Mouse (Mus musculus): ENCODE results near the gene Tspan9. TPM values are rescaled to one million over a fixed set of nuclear protein-coding genes. Genes with fewer than 3 reads are reported as not detected.

Gene Tspan9
- total and polyA plus RNA-seq, 2 experiments from 2014 or later, result 105 to 332 TPM

DNA sequence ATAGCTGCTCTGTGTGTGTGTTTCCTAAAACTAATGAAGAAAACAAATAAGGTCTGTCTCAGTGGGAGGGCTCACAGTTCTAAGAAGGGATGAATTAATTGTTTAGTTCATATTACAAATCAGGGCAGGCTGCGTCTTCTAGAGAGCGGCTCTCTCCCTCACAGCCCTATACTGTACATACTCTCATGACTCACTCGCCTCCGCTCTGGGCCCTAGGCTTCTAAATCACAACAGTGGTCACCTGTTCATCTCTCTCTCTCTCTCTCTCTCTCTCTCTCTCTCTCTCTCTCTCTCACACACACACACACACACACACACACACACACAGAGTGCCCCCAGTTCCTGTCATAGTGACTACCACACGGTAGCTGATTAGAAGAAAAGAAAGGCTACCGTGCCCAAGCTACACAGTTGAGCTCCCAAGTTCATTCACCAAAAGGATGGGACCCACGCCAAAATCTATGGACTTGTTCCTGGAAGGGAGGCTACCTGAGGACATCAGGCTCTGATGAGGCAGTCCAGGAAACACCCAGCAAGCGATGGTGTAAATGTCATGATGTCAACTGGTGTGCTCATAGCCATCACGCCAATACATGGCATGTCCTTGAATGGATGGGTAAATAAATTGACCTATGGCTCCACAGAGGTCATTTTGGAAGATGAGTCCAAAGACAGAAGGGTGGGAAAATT is 104.2 kb downstream of the Tspan9 start:
- DNase-seq (ENCODE audit: low spot score), result no peak
- H3K27ac ChIP-seq (ENCODE audit: low read depth), result 0 out of 2 replicates have a peak overlapping the region, but pooled peaks have one; percentile 13
- WGBS, result 76% methylated on average over 9 of the region's 9 CpGs
- H3K4me2 ChIP-seq (ENCODE audit: low read depth, low read length), result no peak overlapping the region
- H3K4me1 ChIP-seq (ENCODE audit: control insufficient read depth, insufficient read depth), result peaks cover 49% of the 10 kb centered on the region
- H3K27me3 ChIP-seq (ENCODE audit: control insufficient read depth, insufficient read depth, low read length), result no peaks in the 10 kb centered on the region
- H3K36me3 ChIP-seq (replicated peaks; ENCODE audit: control insufficient read depth, insufficient read depth, low read length), result no peaks in the 10 kb centered on the region
- TF ChIP-seq CTCF (IDR thresholded peaks at IDR 0.05; ENCODE audit: low read depth) (no peak), EP300 (IDR thresholded peaks at IDR 0.05; ENCODE audit: low read depth) (no peak)
- no peak overlapping the region for H3K9ac ChIP-seq (replicated peaks; ENCODE audit: low read depth, low read length)
- no peak overlapping the region for H3K4me3 ChIP-seq (ENCODE audit: low read depth, low read length)
- no peak for ATAC-seq (ENCODE audit: insufficient read depth, low read depth)
- H3K9me3 ChIP-seq (replicated peaks; ENCODE audit: control insufficient read depth, low read length), result no peaks in the 10 kb centered on the region

DNA sequence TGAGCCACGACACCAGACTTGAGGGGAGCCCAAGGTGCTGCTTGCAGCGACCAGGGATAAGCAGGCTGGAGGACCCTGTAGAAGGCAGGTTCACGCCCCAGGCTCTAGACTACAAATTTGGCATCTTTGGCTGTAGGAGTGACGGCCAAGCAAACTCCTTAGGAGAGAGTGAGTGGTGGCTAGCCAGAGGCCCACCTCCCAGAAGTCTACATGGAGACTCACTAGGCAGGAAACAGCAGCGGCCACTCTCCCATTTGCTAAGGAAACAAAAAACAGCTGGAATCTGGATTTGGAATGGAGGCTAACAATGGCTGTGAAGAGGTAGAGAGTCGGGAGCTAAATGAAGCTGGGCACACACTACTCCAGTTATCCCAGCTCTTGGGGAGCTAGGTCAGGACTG is 104.8 kb downstream of the Tspan9 start:
- WGBS, result 65% methylated on average over 6 of the region's 6 CpGs
- no peaks in the 10 kb centered on the region for H3K36me3 ChIP-seq (replicated peaks; ENCODE audit: control insufficient read depth, insufficient read depth, low read length)
- no peak overlapping the region for H3K27ac ChIP-seq (ENCODE audit: low read depth)
- H3K9me3 ChIP-seq (replicated peaks; ENCODE audit: control insufficient read depth, low read length), result no peaks in the 10 kb centered on the region
- ATAC-seq (ENCODE audit: insufficient read depth, low read depth) (no peak), DNase-seq (ENCODE audit: low spot score) (no peak)
- no peaks in the 10 kb centered on the region for H3K27me3 ChIP-seq (ENCODE audit: control insufficient read depth, insufficient read depth, low read length)
- no peak overlapping the region for H3K4me2 ChIP-seq (ENCODE audit: low read depth, low read length)
- H3K4me1 ChIP-seq (ENCODE audit: control insufficient read depth, insufficient read depth), result peaks cover 49% of the 10 kb centered on the region
- TF ChIP-seq EP300 (IDR thresholded peaks at IDR 0.05; ENCODE audit: low read depth) (no peak), CTCF (IDR thresholded peaks at IDR 0.05; ENCODE audit: low read depth) (no peak)
- no peak overlapping the region for H3K9ac ChIP-seq (replicated peaks; ENCODE audit: low read depth, low read length)
- H3K4me3 ChIP-seq (ENCODE audit: low read depth, low read length), result no peak overlapping the region

DNA sequence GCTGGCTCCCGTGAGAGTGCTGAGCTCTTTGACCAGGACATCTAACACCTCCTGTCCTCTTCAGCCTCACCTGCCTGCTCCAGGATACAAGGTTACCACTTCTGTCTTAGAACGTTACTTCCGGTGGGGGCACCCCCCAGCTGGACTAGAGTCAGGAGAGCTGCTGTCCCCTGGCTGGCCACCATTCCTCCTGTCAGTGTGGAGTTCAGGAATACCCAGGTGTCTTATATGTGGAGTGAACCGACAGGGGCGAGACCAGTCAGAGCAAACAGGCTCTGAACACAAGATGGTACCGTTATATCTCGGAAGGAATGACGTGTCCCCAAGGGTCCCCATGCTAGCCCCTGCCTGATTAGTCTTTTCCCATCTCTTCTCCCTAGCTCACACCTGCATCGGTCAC is 106.8 kb downstream of the Tspan9 start:
- TF ChIP-seq EP300 (IDR thresholded peaks at IDR 0.05; ENCODE audit: low read depth), result no peak
- TF ChIP-seq CTCF (IDR thresholded peaks at IDR 0.05; ENCODE audit: low read depth), result no peak
- 0 out of 2 replicates have a peak overlapping the region, but pooled peaks have one; percentile 9 for H3K27ac ChIP-seq (ENCODE audit: low read depth)
- WGBS, result 73% methylated on average over 9 of the region's 9 CpGs
- 0 out of 2 replicates have a peak overlapping the region, but pooled peaks have one; percentile 4 for H3K9ac ChIP-seq (replicated peaks; ENCODE audit: low read depth, low read length)
- peaks cover 41% of the 10 kb centered on the region for H3K4me1 ChIP-seq (ENCODE audit: control insufficient read depth, insufficient read depth)
- no peaks in the 10 kb centered on the region for H3K9me3 ChIP-seq (replicated peaks; ENCODE audit: control insufficient read depth, low read length)
- ATAC-seq (ENCODE audit: insufficient read depth, low read depth) (no peak), DNase-seq (ENCODE audit: low spot score) (no peak)
- no peak overlapping the region for H3K4me3 ChIP-seq (ENCODE audit: low read depth, low read length)
- H3K4me2 ChIP-seq (ENCODE audit: low read depth, low read length), result no peak overlapping the region
- H3K36me3 ChIP-seq (replicated peaks; ENCODE audit: control insufficient read depth, insufficient read depth, low read length), result no peaks in the 10 kb centered on the region
- no peaks in the 10 kb centered on the region for H3K27me3 ChIP-seq (ENCODE audit: control insufficient read depth, insufficient read depth, low read length)

DNA sequence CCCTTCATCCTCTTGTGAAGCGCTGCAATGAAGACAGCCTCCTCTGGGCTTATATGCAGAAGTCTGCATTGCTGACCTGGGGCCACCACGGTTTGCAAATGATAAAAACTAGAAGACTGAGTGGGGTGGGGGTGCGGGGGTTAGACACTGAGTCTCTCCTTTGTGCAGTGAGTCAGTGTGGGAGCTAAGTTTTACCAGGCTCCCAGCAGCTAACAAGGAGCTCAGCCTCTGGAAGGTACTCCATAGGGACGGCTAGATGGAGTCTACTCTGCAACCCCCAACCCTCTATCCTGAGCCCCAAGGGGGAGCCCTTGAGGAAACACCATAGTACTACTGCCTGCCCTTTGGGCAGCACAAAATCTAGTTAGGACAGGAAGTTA is 107.5 kb downstream of the Tspan9 start:
- Histone ChIP-seq H3K4me2 (ENCODE audit: low read depth, low read length) (peak overlapping the region; percentile 76), H3K9me3 (replicated peaks; ENCODE audit: control insufficient read depth, low read length) (no peaks in the 10 kb centered on the region), H3K36me3 (replicated peaks; ENCODE audit: control insufficient read depth, insufficient read depth, low read length) (no peaks in the 10 kb centered on the region), H3K27ac (ENCODE audit: low read depth) (peak overlapping the region; percentile 88), H3K4me1 (ENCODE audit: control insufficient read depth, insufficient read depth) (peaks cover 41% of the 10 kb centered on the region), H3K27me3 (ENCODE audit: control insufficient read depth, insufficient read depth, low read length) (no peaks in the 10 kb centered on the region), H3K9ac (replicated peaks; ENCODE audit: low read depth, low read length) (peak overlapping the region; percentile 68; the same call in 1 of the 2 replicates), H3K4me3 (ENCODE audit: low read depth, low read length) (peak overlapping the region; percentile 54)
- TF ChIP-seq EP300 (IDR thresholded peaks at IDR 0.05; ENCODE audit: low read depth) (no peak), CTCF (IDR thresholded peaks at IDR 0.05; ENCODE audit: low read depth) (peak; percentile 28)
- 6% methylated on average over 4 of the region's 4 CpGs for WGBS
- ATAC-seq (ENCODE audit: insufficient read depth, low read depth) (no peak), DNase-seq (ENCODE audit: low spot score) (no peak)

DNA sequence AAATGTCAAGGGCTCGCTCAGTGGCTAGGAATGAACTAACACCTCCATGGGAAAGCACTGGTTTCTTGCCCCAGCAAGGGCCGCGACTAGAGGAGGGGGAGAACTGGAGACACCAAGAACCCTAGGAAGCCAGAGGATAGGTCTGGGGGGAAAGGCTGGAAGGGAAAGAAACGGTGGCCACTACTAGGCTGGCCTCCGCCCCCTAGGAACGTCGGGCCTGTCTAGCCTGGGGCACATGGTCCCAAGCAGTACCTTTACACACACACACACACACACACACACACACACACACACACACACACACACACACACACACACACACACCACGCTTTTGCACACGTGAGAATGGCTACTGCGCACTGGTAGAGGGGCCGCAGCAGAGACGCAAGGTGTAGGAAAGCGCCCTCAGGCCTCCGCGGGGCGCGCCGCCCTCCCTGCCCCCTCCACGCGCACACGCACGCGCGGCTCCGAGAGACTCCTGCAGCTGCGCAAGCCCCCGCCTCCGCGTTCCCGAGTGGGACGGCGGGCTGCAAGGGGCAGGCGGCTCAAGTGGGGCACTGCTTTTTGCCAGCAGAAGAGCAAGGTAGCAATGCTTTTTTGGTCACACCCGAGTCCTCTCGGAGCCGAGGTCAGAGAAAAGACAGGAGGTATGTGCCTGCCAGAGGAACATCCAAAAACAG is 108.0 kb downstream of the Tspan9 start:
- Histone ChIP-seq H3K4me1 (ENCODE audit: control insufficient read depth, insufficient read depth) (peaks cover 41% of the 10 kb centered on the region), H3K4me3 (ENCODE audit: low read depth, low read length) (peak overlapping the region; percentile 54), H3K9me3 (replicated peaks; ENCODE audit: control insufficient read depth, low read length) (no peaks in the 10 kb centered on the region), H3K27me3 (ENCODE audit: control insufficient read depth, insufficient read depth, low read length) (no peaks in the 10 kb centered on the region), H3K36me3 (replicated peaks; ENCODE audit: control insufficient read depth, insufficient read depth, low read length) (no peaks in the 10 kb centered on the region), H3K4me2 (ENCODE audit: low read depth, low read length) (peak overlapping the region; percentile 76), H3K9ac (replicated peaks; ENCODE audit: low read depth, low read length) (peak overlapping the region; percentile 68), H3K27ac (ENCODE audit: low read depth) (peak overlapping the region; percentile 88)
- WGBS, result 2% methylated on average over 32 of the region's 36 CpGs
- TF ChIP-seq CTCF (IDR thresholded peaks at IDR 0.05; ENCODE audit: low read depth) (no peak), EP300 (IDR thresholded peaks at IDR 0.05; ENCODE audit: low read depth) (no peak)
- DNase-seq (ENCODE audit: low spot score) (no peak), ATAC-seq (ENCODE audit: insufficient read depth, low read depth) (peak; percentile 54)
